Mouse (Mus musculus) forebrain, embryonic 16.5 days (tissue): ENCODE results near the gene Uba6. TPM values are rescaled to one million over a fixed set of nuclear protein-coding genes. Genes with fewer than 3 reads are reported as not detected.

Experiments used
- ATAC-seq: fragments of 200-750 bp; cut with Nextera tagmentation; 2 replicates; pipeline ENCODE4 v1.8.0; 2017; ENCODE audit warnings: mild to moderate bottlenecking, moderate library complexity
- H3K27ac ChIP-seq: fragments of 300-500 bp; sonication (generic); 2 replicates; pipeline ENCODE4 v1.5.1; 2014; ENCODE audit warnings: low read length, control low read depth
- H3K27me3 ChIP-seq: fragments of 300-500 bp; sonication (generic); replicated peaks from 2 replicates; pipeline ENCODE4 v1.6.1; 2014; ENCODE audit warnings: low read length; ENCODE audit not compliant: control insufficient read depth, insufficient read depth
- H3K36me3 ChIP-seq: fragments of 300-500 bp; sonication (generic); 2 replicates; pipeline ENCODE4 v1.6.1; 2014; ENCODE audit not compliant: control insufficient read depth, insufficient read depth
- H3K4me1 ChIP-seq: fragments of 300-500 bp; sonication (generic); replicated peaks from 2 replicates; pipeline ENCODE4 v1.6.1; 2014; ENCODE audit warnings: low read length; ENCODE audit not compliant: control insufficient read depth, insufficient read depth
- H3K4me2 ChIP-seq: fragments of 300-500 bp; sonication (generic); 2 replicates; pipeline ENCODE4 v1.6.1; 2014; ENCODE audit warnings: mild to moderate bottlenecking, low read length, control low read depth
- H3K4me3 ChIP-seq: fragments of 300-500 bp; sonication (generic); replicated peaks from 2 replicates; pipeline ENCODE4 v1.5.1; 2014; ENCODE audit warnings: mild to moderate bottlenecking, low read length, control low read depth
- H3K9ac ChIP-seq: fragments of 300-500 bp; sonication (generic); replicated peaks from 2 replicates; pipeline ENCODE4 v1.6.1; 2014; ENCODE audit warnings: low read depth, low read length, control low read depth
- H3K9me3 ChIP-seq: fragments of 300-500 bp; sonication (generic); 2 replicates; pipeline ENCODE4 v1.6.1; 2016; ENCODE audit warnings: low read length; ENCODE audit not compliant: control insufficient read depth
- WGBS: fragments of 180-500 bp; shearing (Covaris S2); extraction: QIAGEN DNeasy Blood & Tissue Kit; methylation state at CpG from one replicate; pipeline ENCODE4 v1.1.7; 2014; 5-methylcytosine and 5-hydroxymethylcytosine counted together
- polyA plus RNA-seq: library from polyadenylated mRNA; unstranded; fragments of >200 nt; fragmentation: Nextera tagmentation; extraction: Ambion mirVana; gene quantifications from 2 replicates; pipeline ENCODE4 v1.2.1, GENCODE M21; 2015

Uba6 gene
- polyA plus RNA-seq, 1 experiment from 2014 or later: 16.2 TPM

GRCm38 (mm10) chr5:86065876-86066550 is 106.6 kb downstream of the Uba6 start:
- peak overlapping the region; percentile 95 for H3K4me3 ChIP-seq
- WGBS: under 1% methylated on average over 17 of the region's 17 CpGs
- no peaks in the 10 kb centered on the region for H3K36me3 ChIP-seq
- H3K9ac ChIP-seq: peak overlapping the region; percentile 44; the same call in 1 of the 2 replicates
- peak overlapping the region; percentile 51 for H3K4me2 ChIP-seq
- peak overlapping the region; percentile 37 for H3K27ac ChIP-seq
- peaks cover 17% of the 10 kb centered on the region for H3K4me1 ChIP-seq
- no peaks in the 10 kb centered on the region for H3K9me3 ChIP-seq
- peak; percentile 70 for ATAC-seq
- H3K27me3 ChIP-seq: no peaks in the 10 kb centered on the region

- Histone ChIP-seq H3K9ac (peak within 1 kb of the TSS; percentile 75), H3K27ac (peak within 1 kb of the TSS; percentile 91), H3K4me2 (peak within 1 kb of the TSS; percentile 51), H3K36me3 (no peaks in the 10 kb centered on the region), H3K4me1 (peaks cover 17% of the 10 kb centered on the region), H3K4me3 (peak within 1 kb of the TSS; percentile 95), H3K27me3 (no peaks in the 10 kb centered on the region), H3K9me3 (no peaks in the 10 kb centered on the region)
- ATAC-seq: peak; percentile 94
- under 1% methylated on average over 59 of the region's 60 CpGs for WGBS
Measured at GRCm38 (mm10) chr5:86065101-86065875, 107.3 kb downstream of the Uba6 start, which contains the start of gene Cenpc1. TSS of gene Cenpc1 (minus strand) at chr5:86065583.

GRCm38 (mm10) chr5:86063501-86063900 is 109.1 kb downstream of the Uba6 start:
- H3K27me3 ChIP-seq: no peaks in the 10 kb centered on the region
- no peak overlapping the region for H3K4me3 ChIP-seq
- no peak overlapping the region for H3K9ac ChIP-seq
- H3K27ac ChIP-seq: no peak overlapping the region
- no peaks in the 10 kb centered on the region for H3K36me3 ChIP-seq
- H3K4me1 ChIP-seq: peaks cover 17% of the 10 kb centered on the region
- WGBS: 95% methylated on average over 1 of the region's 1 CpGs
- no peak for ATAC-seq
- H3K9me3 ChIP-seq: no peaks in the 10 kb centered on the region
- H3K4me2 ChIP-seq: peak overlapping the region; percentile 31

Other genes starting within 250 kb of the Uba6 start
- 45.1 and 46.4 TPM in 2 replicates for gene Cenpc1, start 107.2 kb downstream of the Uba6 start, polyA plus RNA-seq
- 0.32 and 0.37 TPM in 2 replicates for gene Stap1, start 101.1 kb downstream of the Uba6 start, polyA plus RNA-seq
- not detected in 2 replicates for gene Gnrhr, start 25.1 kb upstream of the Uba6 start, polyA plus RNA-seq
- gene Tmprss11c, start 116.5 kb upstream of the Uba6 start, polyA plus RNA-seq: not detected in 2 replicates
- not detected in 2 replicates for gene Tmprss11d, start 200.6 kb upstream of the Uba6 start, polyA plus RNA-seq